Mouse (Mus musculus): ENCODE measurements at regions not wholly inside any gene's neighbourhood (a gene's known extent, or its start where the extent isn't known, plus 50 kb on each side); places are given as distances from the start of the nearest gene placed in this dataset.

DNA sequence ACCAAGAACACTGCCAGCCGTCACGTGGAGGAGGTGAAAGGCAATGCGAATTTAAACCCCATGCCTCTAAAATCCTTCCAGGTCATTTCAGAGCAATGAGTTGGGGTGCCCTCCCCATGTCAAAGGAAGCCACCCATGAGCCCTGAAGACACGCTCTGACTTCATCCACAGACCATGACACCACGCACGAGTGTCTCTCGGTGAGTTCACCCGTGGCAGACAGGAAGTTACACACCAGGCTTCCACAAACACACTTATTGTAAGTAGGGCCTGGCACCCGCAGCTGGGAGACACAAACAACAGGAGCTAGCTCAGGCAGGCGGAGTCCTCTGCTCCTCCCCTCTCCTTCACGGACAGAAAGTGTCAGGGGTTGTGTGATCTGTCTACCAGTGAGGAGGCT lies 251.4 kb upstream of the Sulf2 start:
- DNase-seq (ENCODE audit: low spot score) = no peak

DNA sequence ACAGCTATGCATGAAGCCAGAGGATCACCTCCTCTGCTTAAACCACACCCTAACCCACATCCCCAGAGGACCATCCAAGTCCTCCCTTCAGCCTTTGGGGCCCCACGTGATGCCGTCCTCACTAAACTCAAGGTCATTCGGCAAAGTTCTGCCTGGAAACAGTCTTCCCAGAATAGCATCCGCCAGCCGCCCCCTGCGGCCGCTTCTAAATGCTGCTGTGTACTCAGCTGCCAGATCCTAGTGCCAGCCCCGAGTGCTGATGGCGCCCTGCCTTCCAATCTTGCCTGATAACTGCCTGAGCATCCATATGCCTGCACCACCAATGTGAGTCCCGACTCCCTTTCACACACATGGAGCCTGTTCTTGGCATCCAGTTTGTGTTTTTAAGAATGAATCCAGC lies 247.9 kb upstream of the Sulf2 start:
- DNase-seq (ENCODE audit: low spot score) = peak; percentile 22

DNA sequence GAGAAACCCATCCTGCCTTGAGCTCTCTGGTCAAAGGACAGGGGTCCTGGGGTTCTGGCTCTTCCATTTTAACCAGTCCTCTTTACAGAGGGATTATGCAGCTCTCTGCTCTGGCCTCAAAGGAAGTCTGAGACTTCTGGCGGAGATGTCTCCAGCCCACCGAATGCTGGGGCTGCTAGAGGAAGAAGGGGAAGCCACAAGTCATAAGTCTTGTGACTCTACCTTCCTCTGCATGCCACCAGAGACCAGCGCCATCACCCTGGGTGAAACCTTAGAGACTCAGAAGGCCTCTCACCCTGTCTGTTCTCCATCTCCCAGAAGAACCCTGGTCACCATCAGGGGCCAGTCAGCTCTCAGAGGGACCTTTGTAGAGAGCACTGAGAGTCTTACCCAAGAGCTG lies 246.4 kb upstream of the Sulf2 start:
- DNase-seq (ENCODE audit: low spot score) = no peak

DNA sequence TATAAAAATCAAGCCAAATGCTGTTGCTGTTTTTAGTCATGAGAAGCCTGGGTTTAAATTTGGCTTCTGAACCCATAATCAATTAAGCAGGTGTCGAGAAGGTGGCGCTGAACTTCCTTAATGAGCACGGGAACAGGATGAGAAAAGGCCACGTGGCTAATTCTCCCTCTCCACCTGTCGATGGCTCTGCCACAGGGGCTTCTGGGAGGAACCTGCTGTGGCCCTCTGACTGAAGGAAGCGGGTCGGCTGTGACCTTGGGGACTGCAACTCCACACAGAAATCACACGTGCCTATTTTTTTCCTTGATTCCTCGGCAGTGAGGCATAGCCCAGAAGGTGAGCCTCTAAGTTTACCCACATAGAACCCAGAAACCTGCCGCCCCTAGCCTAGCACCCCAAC lies 244.8 kb upstream of the Sulf2 start:
- no peak for DNase-seq (ENCODE audit: low spot score)

DNA sequence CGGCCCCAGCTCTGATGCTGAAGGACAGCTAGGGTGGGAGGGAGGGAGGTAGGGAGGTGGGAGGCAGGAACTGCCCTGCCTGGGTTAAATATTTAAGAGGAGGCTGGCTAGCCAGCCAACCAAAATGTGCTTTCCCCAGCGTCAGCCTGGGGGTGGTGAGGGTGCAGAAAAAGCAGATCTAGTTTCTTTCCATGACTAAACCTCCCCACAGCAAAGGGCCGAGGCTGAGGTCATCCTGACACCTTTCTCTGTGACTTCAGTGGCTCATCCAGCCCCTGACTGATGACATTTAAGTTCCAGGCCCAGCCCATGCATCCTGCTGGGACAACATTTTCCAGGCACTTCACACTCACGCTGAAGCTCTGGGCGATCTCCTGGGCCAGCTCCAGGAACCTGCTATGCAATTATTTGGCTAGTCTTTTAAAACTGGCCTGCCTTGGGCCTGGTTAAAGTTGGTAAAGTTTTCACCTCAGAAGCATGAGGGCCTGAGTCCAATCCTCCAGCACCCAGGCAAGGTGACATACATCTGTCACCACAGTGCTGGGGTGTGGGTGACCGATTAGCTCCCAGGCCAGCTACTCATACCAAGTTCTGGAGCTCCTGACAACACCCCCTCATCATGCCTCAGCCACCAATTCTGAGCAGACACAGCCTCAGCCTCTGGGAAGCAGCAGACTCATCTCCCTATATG lies 243.8 kb upstream of the Sulf2 start:
- DNase-seq (ENCODE audit: low spot score) = no peak

DNA sequence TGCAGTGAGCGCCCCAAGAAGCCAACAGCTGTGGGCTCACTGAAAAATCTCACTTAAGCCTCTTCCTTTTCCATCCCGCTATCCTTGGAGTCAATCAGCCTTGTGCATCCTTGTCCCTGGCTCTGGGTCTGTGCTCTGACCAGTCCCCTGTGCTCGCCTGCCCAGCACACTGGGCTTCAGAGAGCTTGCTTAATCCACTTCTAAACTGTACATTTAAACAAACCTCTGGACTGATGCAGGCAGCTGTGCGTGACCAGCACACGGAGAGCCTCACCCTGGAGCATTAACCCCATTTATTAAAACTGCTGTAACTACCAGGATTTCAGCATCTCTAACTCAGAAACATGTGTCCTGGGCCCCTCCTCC lies 243.3 kb upstream of the Sulf2 start:
- DNase-seq (ENCODE audit: low spot score) = no peak

DNA sequence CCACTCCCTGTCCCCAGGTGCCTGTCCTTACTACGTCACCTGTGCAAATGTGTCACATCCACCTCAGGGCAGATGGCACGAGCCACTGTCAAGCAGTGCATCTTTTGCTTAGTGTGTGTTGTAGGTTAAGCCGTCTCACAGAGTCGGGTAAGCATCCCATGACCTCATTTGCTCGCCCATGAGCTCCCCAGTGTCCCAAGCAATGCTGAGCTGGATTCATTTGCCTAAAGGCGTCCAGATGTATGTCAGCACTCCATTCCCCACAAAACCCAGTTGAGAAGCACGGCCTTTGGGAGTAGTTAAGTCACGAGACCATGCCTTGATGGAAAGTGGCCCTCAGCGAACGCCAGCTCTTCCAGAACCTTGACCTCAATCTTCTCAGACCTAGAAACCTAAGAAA lies 242.7 kb upstream of the Sulf2 start:
- DNase-seq (ENCODE audit: low spot score) = no peak

DNA sequence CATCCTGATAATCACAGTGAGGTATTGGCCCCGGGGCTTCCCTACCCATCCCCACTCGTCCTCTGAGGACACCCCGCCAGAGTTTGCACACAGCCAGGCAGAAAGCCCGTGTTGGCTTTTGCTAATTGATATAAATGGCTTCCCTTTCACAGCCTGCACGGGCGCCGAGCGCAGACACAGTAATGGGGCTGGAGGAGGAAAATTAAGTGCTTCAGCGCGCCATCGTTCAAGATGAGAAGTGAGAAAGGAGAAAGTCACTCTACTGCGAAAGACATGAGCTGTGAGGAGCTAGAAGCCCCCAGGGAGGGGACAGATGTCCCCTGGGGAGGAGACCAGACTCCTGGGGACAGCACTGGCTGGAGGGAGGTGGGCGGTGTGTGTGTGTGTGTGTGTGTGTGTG lies 239.2 kb upstream of the Sulf2 start:
- DNase-seq (ENCODE audit: low spot score) = no peak

DNA sequence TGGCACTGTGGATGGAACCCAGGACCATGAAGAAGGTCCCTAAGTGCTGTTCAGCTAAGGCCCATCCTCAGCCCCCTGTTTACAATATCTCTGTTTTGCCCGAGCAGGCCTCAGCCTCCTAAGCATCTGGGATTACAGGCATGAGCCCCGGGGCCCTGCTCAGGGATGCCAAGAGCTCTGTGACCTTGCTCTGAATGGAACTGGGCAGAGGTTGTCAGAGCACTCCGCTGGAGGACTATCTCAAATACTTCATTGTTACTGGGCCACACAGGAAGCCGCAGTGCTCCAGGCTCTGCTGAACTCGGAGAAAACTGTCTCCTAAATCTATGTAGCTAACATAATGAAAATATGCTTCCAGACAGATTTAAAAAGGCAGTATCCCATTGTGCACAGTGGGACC lies 235.7 kb upstream of the Sulf2 start:
- DNase-seq (ENCODE audit: low spot score) = no peak

DNA sequence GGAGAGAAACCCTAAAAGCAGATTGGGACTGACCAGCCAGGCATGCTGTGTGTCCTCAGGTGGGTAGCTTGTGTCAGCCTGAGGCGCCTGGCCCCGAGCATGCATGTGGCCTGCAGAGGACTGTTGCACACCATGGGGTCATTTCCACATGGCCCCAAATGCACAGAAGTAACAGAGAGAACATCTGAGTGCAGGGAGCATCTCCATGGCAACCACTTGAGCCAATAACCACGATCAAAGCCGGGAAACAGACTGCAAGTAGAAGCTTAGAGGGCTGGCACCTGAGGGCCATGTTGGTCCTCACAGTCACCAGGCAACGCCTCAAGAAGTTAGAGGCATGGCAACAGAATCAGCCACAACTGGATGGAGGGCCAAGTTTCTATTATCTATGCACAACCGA lies 232.6 kb upstream of the Sulf2 start:
- DNase-seq (ENCODE audit: low spot score) = no peak

DNA sequence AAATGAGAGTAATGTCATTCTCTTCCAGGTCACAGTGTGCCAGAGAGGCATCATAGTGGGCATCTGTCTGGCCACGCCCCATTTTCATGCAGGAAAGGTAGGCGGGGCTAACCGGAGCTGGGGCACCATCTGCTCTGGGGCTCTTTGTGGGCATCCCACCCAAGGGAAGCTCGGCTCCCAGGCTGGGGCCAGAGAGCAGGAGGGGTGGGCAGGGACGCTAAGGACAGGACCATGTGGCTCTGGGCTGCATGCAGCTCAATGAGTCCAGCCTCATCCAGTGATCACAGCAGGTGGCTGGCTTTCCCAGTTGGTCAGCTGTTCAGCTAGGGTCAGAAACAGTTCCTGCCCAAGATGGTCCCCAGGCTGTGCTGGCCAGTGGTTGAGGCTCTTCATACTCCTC lies 231.4 kb upstream of the Sulf2 start:
- DNase-seq (ENCODE audit: low spot score) = no peak

DNA sequence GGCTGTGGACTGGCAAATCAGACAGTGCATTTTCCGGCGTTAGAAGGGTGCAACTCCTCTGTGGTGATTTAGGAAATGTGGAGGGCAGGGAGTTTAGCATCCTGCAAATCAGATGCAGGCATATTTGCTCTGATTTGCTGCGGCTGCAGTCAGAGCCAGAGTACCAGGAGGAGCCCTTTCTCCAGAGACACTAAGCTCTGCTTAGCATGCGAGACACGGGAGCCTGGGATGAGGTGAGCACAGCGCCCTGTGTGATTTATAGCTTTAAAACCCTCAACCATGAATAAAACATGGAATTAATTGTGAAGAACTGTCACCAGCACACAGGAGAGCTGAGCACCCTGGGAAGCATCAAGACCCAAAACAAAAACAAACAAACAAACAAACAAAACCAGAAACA lies 229.1 kb upstream of the Sulf2 start:
- DNase-seq (ENCODE audit: low spot score) = no peak

DNA sequence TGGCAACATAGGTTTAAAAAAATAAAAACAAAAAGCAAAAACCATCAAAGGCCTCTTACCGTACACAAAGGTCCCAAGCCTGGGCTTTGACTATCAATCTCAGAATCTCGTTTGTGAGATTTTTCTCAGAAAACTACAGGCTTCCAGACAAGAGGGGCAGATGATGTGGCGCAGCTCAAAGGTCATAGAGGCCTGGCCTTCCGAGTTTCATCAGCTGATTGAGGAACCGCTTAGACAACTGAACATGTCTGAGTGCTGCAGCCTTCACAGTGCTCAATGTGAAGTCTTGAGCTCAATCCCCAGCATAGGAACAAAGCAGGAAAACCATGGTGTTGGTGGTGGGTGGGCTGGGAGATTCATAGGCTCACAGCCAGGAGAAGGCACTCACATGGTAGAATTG lies 227.9 kb upstream of the Sulf2 start:
- DNase-seq (ENCODE audit: low spot score) = no peak

DNA sequence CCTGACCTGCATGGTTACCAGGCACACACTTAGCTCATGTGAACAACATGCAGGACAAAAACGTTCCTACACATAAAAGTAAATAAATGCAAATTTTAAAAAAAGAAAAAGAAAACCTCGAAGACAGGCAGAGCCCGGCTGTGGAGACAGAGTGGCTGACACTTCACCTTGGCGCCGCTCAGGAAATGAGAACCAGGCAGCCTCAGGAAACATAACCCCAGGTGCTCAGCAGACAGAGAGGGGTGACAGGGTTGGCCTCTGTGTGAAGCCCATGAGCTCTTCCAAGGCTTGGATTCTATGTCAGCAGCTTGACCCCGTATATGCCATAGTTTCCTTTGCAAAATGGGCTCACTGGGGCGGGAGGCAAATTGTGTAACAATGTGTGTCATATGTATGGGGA lies 226.7 kb upstream of the Sulf2 start:
- DNase-seq (ENCODE audit: low spot score) = no peak

DNA sequence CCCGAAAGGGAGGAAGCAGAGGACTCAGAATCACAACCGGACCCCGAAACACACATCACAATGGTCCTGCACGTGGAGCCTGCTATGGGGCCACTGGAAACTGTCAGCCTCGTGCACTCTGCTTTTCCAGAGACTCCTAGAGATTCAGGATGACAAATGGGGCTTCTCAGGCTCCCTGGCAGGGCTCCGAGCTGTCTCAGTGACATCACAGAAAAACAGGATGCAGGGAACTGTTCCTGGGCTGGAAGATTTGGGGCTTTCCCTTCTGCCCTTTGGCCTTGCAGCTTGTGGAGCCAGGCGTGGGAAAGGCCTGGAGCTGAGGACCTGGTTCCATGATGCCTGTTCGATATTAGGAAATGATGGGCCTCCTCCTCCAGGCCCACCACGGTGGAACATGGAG lies 225.4 kb upstream of the Sulf2 start:
- DNase-seq (ENCODE audit: low spot score) = no peak

DNA sequence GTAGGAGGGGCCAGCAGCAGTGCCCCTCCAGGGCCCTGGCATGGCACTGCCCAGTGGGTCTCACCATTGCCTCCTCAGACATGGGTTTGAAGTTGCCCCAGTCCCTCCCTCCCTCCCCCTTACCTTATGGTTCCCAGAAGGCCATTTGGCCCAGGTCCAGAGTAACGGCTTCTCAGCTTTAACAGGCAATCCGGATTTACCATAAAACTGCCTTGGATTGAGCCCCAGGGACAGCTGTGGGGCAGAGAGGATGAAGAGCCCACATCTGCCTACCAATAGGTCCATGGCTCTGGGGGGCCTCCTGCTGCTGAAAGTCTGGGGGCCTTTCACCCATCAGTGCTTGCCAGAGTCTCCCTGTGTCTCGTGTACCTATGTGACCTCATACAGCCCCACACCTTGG lies 222.9 kb upstream of the Sulf2 start:
- DNase-seq (ENCODE audit: low spot score) = no peak

DNA sequence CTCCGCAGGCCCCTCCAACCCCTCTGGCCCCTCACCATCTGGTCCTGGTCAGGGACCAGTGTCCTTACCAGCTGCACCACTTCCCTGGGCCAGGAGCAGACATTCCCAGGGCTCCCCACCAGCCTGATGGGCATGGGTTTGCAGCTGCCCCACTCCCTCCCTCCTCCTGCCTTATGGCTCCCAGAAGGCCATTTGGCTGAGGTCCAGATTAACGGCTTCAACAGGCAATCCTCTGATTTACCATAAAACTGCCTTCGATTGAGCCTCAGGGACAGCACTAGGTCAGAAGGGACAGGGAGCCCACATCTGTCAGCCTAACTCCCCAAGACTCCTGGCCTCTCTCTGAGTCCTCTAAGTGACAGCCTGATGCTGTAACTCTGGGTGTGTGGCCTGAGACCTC lies 221.9 kb upstream of the Sulf2 start:
- no peak for DNase-seq (ENCODE audit: low spot score)

DNA sequence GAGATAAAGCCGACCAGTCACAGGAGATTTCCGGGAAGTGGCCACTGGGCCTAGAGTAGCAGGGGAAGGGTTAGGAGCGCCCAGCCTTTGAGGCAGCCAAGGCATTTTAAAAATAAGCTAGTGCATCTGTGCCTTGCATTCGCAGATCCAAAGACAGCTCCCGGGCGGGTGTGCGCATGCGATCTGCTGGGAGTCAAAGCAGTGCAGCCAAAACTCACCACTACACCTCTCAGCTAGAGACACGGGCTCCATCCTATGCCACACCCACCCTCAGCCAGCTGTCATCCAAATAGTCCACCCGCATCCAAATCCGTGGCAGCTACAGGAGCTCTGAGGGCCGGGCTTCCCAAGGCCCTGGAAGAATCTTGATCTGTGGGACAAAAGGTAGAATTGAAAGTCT lies 220.2 kb upstream of the Sulf2 start:
- no peak for DNase-seq (ENCODE audit: low spot score)

DNA sequence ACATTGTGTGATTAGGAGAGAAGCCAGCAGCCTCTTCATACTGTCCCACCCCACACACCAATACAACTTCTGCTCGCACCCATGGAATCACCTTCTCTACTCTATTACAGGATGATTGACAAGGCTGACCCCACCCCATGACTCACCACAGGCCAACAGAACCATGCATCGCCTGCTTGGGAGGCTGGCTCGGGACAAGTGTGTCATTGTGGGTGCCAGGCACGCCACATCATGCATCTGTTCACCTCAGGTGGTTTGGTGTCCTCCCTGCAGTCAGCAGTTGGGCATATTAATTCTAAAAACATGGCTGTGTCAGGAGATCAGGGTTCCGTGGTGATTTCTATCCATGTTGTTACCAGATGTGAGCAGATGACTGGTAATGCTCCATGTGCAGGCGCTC lies 215.3 kb upstream of the Sulf2 start:
- no peak for DNase-seq (ENCODE audit: low spot score)

DNA sequence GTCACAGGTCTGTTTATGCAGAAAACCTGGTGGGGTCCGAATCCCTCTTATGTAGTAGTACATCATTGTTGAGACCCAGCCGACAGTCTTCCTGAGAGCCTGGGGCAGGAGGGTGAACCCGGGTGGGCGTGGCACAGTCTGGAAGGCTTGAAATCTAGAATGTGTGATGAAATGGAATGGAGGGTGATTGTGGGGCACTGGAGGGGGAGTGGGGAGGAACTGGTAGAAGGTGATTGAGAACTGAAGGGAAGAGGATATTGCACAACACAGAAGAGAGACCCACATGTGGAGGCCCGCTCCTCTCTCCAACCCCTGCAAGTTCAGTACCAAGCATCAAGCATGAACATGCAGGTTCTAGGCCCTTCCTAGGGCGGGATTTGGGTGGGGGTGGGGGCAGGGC lies 206.2 kb upstream of the Sulf2 start:
- DNase-seq (ENCODE audit: low spot score) = no peak

DNA sequence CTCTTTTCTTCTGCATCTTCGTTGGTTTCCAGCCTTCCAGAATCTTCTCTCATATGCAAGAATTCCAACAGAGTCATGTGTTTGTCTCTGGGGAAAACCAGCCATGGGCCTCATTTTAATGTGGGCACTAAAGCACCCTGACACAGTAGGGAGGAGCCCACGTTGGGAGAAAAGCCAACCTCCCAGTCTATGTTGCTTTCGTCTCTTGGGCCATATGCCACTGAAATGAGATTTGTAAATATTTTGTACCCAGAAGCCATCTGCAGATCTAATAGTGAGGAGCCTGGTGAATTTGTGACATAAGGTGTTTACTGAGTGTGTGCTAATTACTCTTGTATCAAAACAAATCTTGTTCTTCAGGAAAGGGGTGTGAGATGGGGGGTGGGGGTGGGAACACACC lies 205.3 kb upstream of the Sulf2 start:
- DNase-seq (ENCODE audit: low spot score) = no peak

DNA sequence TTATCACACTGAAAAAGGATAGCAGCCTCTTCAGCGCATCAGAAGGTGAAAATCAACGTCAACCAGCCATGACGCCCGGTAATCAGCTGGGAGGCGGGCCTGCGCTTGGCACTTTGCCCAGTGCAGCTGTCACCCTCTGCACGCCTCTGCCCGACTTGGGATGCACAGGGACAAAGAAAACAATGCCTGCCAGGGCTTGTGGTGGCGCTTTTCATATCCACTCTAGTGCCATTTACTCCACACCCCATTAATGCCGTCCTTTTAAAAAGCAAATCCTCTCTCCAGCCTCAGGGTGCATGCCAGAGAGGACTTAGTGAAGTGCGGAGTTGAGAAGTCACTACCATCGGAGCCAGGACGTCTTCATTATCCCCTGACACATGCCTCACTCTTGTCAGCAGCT lies 204.5 kb upstream of the Sulf2 start:
- no peak for DNase-seq (ENCODE audit: low spot score)

DNA sequence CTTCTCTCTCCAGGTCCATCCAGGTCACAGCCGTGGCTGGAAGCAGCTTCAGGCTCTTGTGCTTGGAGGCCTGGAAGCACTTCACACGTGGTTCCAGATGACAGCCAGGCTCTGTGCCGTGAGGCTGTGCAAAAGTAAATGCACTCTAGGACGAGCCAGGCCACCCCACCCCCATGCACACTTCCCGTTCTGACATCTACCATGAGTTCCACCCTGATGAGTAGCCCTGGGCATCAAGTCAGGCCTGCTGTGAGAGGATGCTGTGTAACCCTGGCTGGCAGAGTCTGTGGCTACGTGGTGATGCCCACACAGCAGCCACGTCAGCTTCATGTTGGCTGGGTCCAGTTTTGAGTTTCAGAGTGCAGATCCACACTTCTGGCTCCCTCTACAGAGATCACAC lies 202.4 kb upstream of the Sulf2 start:
- no peak for DNase-seq (ENCODE audit: low spot score)

DNA sequence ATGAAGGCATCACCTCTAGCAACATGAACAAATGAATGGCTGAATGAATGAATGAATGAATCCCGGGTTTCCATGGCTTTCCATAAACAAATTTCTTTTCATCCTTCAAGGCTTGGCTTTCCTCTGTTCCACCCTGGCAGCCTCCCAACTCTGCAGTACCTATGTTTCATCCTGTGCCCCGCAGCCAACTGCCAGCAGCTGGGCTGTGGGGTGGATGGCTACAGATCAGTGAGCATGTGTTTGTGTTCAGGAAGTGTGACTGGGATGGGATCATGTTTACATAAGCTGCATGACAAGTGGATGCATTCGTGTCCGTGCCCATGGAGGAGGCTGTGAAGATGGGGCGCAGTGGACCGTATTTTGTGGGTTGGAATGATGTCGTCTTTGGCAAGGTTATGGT lies 200.5 kb upstream of the Sulf2 start:
- no peak for DNase-seq (ENCODE audit: low spot score)

DNA sequence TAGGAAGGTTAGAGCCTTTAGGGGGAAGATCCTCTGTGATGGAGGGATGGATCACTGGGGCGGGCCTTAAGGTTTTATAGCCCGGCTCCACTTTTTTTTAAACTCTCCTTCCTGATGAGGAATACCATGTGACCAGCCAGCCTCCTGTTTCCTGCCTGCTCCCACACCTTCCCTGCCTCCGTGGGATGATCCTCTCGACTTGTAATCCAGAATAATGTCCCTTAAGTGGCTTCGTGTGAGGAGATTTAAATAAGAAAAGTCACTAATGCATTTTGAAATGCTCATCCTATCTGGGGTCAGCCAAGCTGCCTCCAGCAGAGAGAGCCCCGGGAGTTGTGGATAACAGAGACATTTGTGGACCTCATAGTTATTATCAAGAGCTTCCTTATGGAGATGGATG lies 200.0 kb upstream of the Sulf2 start:
- DNase-seq (ENCODE audit: low spot score) = no peak

Measured in testis, postnatal 14 days (tissue).